Mouse (Mus musculus): ENCODE results near the gene Ddx19b. TPM values are rescaled to one million over a fixed set of nuclear protein-coding genes. Genes with fewer than 3 reads are reported as not detected.
"Not testable (repeated sequence)": the region's sequence is repeated elsewhere in the genome, so short reads cannot be mapped to it uniquely, and the experiment has no call there.

The Ddx19b gene
- polyA plus RNA-seq, 1 experiment from 2014 or later, result 10.5 TPM

GRCm38 (mm10) chr8:111030045-111030444, 1.5 kb downstream of the Ddx19b start:
- Histone ChIP-seq H3K27ac (no peak overlapping the region), H3K9me3 (no peaks in the 10 kb centered on the region), H3K36me3 (replicated peaks) (no peaks in the 10 kb centered on the region), H3K27me3 (peaks cover 7% of the 10 kb centered on the region), H3K9ac (no peak overlapping the region), H3K4me2 (no peak overlapping the region), H3K4me1 (peaks cover 17% of the 10 kb centered on the region), H3K4me3 (replicated peaks) (no peak overlapping the region)
- no peak for ATAC-seq (ENCODE audit: low FRiP score)
- WGBS, result 82% methylated on average over 6 of the region's 6 CpGs

GRCm38 (mm10) chr8:111029589-111029988, 2.0 kb downstream of the Ddx19b start:
- no peak overlapping the region for H3K4me3 ChIP-seq (replicated peaks)
- no peaks in the 10 kb centered on the region for H3K36me3 ChIP-seq (replicated peaks)
- H3K27ac ChIP-seq, result no peak overlapping the region
- no peaks in the 10 kb centered on the region for H3K9me3 ChIP-seq
- peaks cover 7% of the 10 kb centered on the region for H3K27me3 ChIP-seq
- WGBS, result 60% methylated on average over 4 of the region's 4 CpGs
- H3K4me2 ChIP-seq, result no peak overlapping the region
- no peak overlapping the region for H3K9ac ChIP-seq
- ATAC-seq (ENCODE audit: low FRiP score), result no peak
- peaks cover 12% of the 10 kb centered on the region for H3K4me1 ChIP-seq

- ATAC-seq (ENCODE audit: low FRiP score), result peak; percentile 86
- Histone ChIP-seq H3K4me1 (peaks cover 7% of the 10 kb centered on the region; the same call in 1 of the 2 replicates), H3K4me2 (peak overlapping the region; percentile 88), H3K9ac (peak overlapping the region; percentile 69), H3K4me3 (replicated peaks) (peak overlapping the region; percentile 60), H3K9me3 (no peaks in the 10 kb centered on the region), H3K27ac (no peak overlapping the region), H3K27me3 (peaks cover 7% of the 10 kb centered on the region), H3K36me3 (replicated peaks) (no peaks in the 10 kb centered on the region)
- under 1% methylated on average over 31 of the region's 31 CpGs for WGBS
These were observed 4.1 kb downstream of the Ddx19b start for GRCm38 (mm10) chr8:111027391-111027937.

- ATAC-seq (ENCODE audit: low FRiP score); H3K27ac ChIP-seq; H3K4me1 ChIP-seq; H3K4me3 ChIP-seq (replicated peaks); H3K9ac ChIP-seq; H3K9me3 ChIP-seq; H3K27me3 ChIP-seq; H3K36me3 ChIP-seq (replicated peaks); H3K4me2 ChIP-seq: not testable (repeated sequence)
- 100% methylated on average over 2 of the region's 2 CpGs for WGBS
These were observed 4.9 kb downstream of the Ddx19b start for GRCm38 (mm10) chr8:111026609-111027008.

- H3K4me2 ChIP-seq; H3K9ac ChIP-seq; H3K27me3 ChIP-seq; H3K4me1 ChIP-seq; H3K27ac ChIP-seq; H3K4me3 ChIP-seq (replicated peaks); ATAC-seq (ENCODE audit: low FRiP score); H3K9me3 ChIP-seq: not testable (repeated sequence)
- 97% methylated on average over 9 of the region's 10 CpGs for WGBS
- peaks cover 46% of the 10 kb centered on the region for H3K36me3 ChIP-seq (replicated peaks)
These were observed 21.1 kb downstream of the Ddx19b start for GRCm38 (mm10) chr8:111010230-111010991.

GRCm38 (mm10) chr8:110997547-110998531, 33.7 kb downstream of the Ddx19b start, which contains the start of gene Ddx19a:
Gene Ddx19a (minus strand): TSS chr8:110997800.
- 3% methylated on average over 58 of the region's 58 CpGs for WGBS
- Histone ChIP-seq H3K9me3 (no peaks in the 10 kb centered on the region), H3K4me3 (replicated peaks) (peak within 1 kb of the TSS; percentile 90), H3K27ac (peak within 1 kb of the TSS; percentile 82), H3K36me3 (replicated peaks) (peaks cover 7% of the 10 kb centered on the region), H3K9ac (peak within 1 kb of the TSS; percentile 82), H3K27me3 (no peaks in the 10 kb centered on the region), H3K4me2 (peak within 1 kb of the TSS; percentile 82), H3K4me1 (peaks cover 10% of the 10 kb centered on the region)
- peak; percentile 96 for ATAC-seq (ENCODE audit: low FRiP score)

GRCm38 (mm10) chr8:110996641-110997430, 34.7 kb downstream of the Ddx19b start:
- Histone ChIP-seq H3K4me3 (replicated peaks) (peak overlapping the region; percentile 90), H3K27ac (peak overlapping the region; percentile 82), H3K9ac (peak overlapping the region; percentile 82), H3K9me3 (no peaks in the 10 kb centered on the region), H3K4me2 (peak overlapping the region; percentile 82), H3K27me3 (no peaks in the 10 kb centered on the region), H3K4me1 (peaks cover 10% of the 10 kb centered on the region), H3K36me3 (replicated peaks) (peaks cover 17% of the 10 kb centered on the region)
- ATAC-seq (ENCODE audit: low FRiP score), result 0 out of 2 replicates have a peak, but pooled peaks have one; percentile 4
- 37% methylated on average over 16 of the region's 16 CpGs for WGBS

GRCm38 (mm10) chr8:110990017-110990416, 41.5 kb downstream of the Ddx19b start:
- Histone ChIP-seq H3K4me3 (replicated peaks) (no peak overlapping the region), H3K36me3 (replicated peaks) (peaks cover 78% of the 10 kb centered on the region), H3K27me3 (no peaks in the 10 kb centered on the region), H3K9ac (no peak overlapping the region), H3K4me1 (no peaks in the 10 kb centered on the region), H3K4me2 (no peak overlapping the region), H3K9me3 (no peaks in the 10 kb centered on the region), H3K27ac (no peak overlapping the region)
- ATAC-seq (ENCODE audit: low FRiP score), result no peak
- 91% methylated on average over 9 of the region's 9 CpGs for WGBS

- peaks cover 89% of the 10 kb centered on the region for H3K36me3 ChIP-seq (replicated peaks)
- H3K4me1 ChIP-seq, result no peaks in the 10 kb centered on the region
- H3K4me3 ChIP-seq (replicated peaks), result no peak overlapping the region
- no peaks in the 10 kb centered on the region for H3K9me3 ChIP-seq
- H3K9ac ChIP-seq, result no peak overlapping the region
- no peak overlapping the region for H3K4me2 ChIP-seq
- no peak for ATAC-seq (ENCODE audit: low FRiP score)
- WGBS, result 90% methylated on average over 8 of the region's 8 CpGs
- H3K27ac ChIP-seq, result no peak overlapping the region
- no peaks in the 10 kb centered on the region for H3K27me3 ChIP-seq
These were observed 43.5 kb downstream of the Ddx19b start for GRCm38 (mm10) chr8:110987805-110988744.

- Histone ChIP-seq H3K4me3 (replicated peaks) (no peak overlapping the region), H3K4me2 (no peak overlapping the region), H3K4me1 (no peaks in the 10 kb centered on the region), H3K27ac (no peak overlapping the region), H3K9me3 (no peaks in the 10 kb centered on the region), H3K36me3 (replicated peaks) (peaks cover 77% of the 10 kb centered on the region), H3K27me3 (no peaks in the 10 kb centered on the region), H3K9ac (no peak overlapping the region)
- 93% methylated on average over 2 of the region's 2 CpGs for WGBS
- ATAC-seq (ENCODE audit: low FRiP score), result no peak
These were observed 50.2 kb downstream of the Ddx19b start for GRCm38 (mm10) chr8:110981304-110981703.

- H3K36me3 ChIP-seq (replicated peaks), result peaks cover 65% of the 10 kb centered on the region
- H3K4me3 ChIP-seq (replicated peaks); H3K9me3 ChIP-seq; H3K9ac ChIP-seq; H3K4me2 ChIP-seq; H3K27me3 ChIP-seq; ATAC-seq (ENCODE audit: low FRiP score); H3K27ac ChIP-seq; H3K4me1 ChIP-seq: not testable (repeated sequence)
- WGBS, result 91% methylated on average over 2 of the region's 2 CpGs
These were observed 53.6 kb downstream of the Ddx19b start for GRCm38 (mm10) chr8:110977987-110978386.

Data from forebrain, embryonic 12.5 days (tissue).